Mouse (Mus musculus): ENCODE results near the gene Uck2.

Gene Uck2

DNA sequence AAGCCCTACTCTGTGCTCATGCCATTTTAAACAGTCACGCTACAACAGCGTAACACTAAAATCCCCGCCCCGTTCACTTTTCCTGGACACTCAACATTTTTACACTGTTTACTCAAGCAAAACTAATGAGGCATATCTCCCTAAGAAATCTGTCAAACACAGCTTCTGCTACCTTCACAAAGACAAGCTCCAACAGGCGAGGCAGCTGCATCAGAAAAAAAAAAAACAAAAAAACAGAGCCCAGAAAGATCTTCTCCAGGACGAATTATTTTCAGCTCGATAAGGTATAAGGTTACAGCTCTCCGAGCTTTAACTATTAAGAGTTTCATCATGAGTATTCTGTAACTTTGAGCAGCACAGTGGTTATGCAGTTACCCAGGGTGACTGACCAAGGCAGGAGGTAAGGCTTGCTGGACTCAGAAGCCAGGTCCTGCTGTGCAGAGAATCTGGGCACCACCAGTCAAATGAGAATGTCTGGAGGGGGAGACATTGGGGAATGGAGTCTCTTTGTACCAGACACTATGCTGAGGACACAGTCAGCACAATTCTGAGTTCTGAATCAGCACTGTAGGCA is 79.9 kb downstream of the Uck2 start:
- DNase-seq, result no peak

DNA sequence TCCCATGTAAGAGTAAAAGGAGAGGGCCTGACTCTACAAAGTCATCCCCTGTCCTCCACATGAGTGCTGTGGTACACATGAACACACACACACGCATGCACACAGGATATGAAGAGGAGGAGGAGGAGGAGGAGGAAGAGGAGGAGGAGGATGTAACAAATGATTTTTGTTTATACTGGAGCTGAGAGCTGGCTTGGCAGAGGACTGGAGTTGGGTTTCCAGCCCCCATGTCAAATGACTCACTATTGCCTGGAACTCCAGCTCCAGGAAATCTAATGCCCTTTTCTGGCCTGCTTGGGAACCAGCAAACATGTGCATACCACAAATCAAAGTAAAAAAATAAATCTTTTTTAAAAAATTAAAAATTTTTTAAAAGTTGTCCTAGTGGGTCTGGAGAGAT is 80.7 kb downstream of the Uck2 start:
- no peak for DNase-seq

DNA sequence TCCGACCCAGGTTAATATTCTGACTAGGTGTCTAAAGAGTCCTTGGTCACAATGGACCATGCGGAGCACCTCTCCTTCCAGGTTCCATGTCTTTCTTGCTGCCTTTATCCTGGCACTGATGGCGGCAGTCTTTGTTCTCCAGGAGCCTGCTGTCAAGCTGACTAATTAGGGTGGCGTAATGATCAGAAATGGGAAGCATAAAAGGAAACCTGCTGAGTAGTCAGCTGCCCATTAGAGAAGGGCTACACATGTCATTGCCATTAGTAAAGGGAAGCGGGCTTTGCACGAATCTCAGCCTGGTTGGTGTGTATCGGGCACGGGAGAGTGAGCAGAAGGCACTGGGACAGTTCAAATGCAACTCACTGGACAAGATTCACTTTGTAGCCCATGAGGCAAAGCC is 90.4 kb downstream of the Uck2 start:
- no peak for DNase-seq

DNA sequence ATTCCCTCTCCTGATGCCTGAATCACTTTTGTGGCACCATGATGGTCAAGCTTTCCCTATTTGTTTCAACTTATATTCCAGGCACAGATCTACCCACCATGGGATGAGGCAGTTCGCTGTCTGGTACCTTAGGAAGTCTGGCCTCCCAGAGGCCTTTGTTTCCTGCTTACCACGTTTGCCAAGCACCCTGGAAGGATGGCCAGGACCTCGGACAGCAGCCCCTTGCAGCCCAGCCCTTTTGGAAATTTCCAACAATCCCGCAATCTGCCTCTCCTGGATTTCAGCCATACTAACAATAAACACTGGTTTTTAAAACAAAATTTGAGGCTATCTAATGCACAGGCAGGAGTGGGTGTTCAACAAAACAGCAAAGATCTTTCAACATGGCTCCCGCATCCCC is 97.3 kb downstream of the Uck2 start:
- DNase-seq, result no peak

DNA sequence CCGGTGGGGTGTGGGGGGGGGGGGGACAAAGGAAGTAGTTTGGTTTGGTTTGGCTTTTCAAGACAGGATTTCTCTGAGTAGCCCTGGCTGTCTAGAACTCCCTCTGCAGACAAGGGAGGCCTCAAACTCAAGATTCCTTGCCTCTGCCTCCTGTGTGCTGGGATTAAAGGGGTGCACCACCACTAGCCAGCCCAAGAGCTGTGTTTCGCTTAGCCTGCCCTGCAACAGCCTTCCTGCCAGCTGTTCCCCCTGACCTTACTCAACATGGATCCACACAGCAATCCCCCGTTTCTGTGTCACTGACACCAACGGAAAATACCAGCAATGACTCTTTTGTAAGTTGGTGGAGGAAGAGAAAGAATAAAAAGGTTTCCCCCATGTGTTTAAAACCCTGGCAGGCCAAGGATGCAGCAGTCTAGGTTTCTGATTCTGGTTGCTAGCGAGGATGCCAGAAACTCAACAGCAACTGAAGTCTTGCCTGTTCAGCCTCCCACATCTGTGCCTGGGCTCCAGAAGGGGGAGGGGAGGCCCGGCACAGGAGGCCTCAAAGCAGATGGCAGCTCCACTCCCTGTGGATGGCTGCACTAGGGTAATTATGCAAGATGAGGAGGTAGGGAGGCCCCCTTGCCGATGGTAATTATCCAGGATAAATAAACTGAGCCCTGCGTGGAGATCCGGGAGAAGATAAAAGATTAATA is 103.1 kb downstream of the Uck2 start:
- DNase-seq, result no peak
